Mouse (Mus musculus): ENCODE measurements around the gene Rbfox1. TPM values are rescaled to one million over a fixed set of nuclear protein-coding genes. Genes with fewer than 3 reads are reported as not detected.

The Rbfox1 gene
- polyA plus RNA-seq, 1 experiment, result 0.21 TPM

DNA sequence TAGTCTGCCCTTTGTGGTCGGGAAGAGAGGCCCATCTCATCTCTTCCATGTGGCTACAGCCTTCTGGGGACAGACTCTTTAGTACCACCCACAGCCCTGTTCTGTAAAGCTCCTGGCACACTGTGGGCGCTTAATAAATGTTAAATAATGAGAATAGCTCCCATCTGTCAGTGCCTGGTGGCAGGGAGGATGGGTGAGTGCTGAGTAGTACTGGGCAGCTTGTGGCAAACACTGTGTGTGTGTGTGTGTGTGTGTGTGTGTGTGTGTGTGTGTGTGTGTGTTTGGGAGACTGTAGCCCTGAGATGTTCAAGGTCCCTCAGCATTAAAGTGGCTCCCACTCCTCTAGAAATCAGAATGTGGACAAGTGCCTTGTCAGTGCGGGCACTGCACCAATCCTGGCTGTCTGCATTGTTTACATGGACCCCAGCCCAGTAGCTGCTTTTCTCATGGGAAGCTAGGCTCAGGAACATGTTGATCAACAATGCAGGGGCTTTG is 1196.0 kb downstream of the Rbfox1 start:
- no peaks in the 10 kb centered on the region for H3K27me3 ChIP-seq (replicated peaks)
- no peaks in the 10 kb centered on the region for H3K36me3 ChIP-seq (replicated peaks; ENCODE audit: low read length)
- peaks cover 10% of the 10 kb centered on the region; the same call in 1 of the 2 replicates for H3K9me3 ChIP-seq
- H3K4me1 ChIP-seq, result no peaks in the 10 kb centered on the region
- H3K4me3 ChIP-seq (replicated peaks), result no peak overlapping the region
- TF ChIP-seq FLI1 (IDR thresholded peaks at IDR 0.05; ENCODE audit: low read length), result no peak
- no peak for TF ChIP-seq GATA1 (IDR thresholded peaks at IDR 0.05; ENCODE audit: borderline replicate concordance, low read length)

DNA sequence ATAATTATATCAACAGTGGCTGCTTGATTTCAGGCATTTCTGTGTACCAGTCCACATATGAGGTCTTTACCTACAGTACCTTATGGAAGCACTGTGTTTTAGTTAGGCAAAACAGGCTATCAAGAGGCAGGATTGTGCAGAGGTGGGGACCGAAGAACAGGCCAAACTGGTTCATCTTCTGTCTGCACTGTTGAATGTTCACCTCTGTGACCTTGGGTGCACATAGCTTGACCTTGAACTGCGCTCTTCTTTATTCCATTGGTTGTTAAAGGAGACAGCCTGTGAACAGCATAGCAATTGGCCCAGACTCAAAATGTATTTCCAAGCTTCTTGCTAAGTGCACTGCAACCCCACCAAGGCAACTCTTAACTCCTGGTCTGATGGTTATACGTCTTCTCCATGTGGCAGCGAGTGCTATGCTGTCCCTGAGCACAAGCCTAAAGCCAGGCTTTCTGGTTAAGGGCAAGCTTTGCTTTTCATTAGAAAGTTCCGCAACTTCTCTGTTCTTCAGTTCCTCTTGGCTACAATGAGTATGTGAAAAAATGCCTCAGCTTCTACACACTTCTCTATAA is 1196.6 kb downstream of the Rbfox1 start:
- H3K36me3 ChIP-seq (replicated peaks; ENCODE audit: low read length), result no peaks in the 10 kb centered on the region

DNA sequence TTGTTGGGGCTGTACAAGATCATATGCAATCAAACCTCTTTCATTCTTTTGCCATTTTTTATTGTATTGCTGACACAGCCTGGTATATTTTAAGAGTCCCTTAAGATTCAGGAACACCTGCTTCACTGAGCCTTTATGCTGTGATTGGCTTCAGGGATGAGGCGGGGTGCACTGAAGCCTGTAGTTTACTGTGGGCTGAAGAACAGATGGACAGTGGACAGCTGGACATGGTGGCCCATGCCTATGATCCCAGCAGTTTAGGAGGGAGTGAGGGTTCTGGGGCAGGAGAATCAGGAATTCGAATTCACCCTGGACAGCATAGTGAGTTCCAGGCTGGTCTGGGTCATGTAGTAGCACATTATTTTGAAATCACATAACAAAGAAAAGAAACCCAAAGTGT is 1198.8 kb downstream of the Rbfox1 start:
- Histone ChIP-seq H3K4me1 (no peaks in the 10 kb centered on the region), H3K9me3 (peaks cover 12% of the 10 kb centered on the region), H3K4me3 (replicated peaks) (no peak overlapping the region), H3K36me3 (replicated peaks; ENCODE audit: low read length) (no peaks in the 10 kb centered on the region), H3K27me3 (replicated peaks) (no peaks in the 10 kb centered on the region)
- TF ChIP-seq FLI1 (IDR thresholded peaks at IDR 0.05; ENCODE audit: low read length) (no peak), GATA1 (IDR thresholded peaks at IDR 0.05; ENCODE audit: borderline replicate concordance, low read length) (no peak)

More for the DNA sequence above, 1196.6 kb downstream of the Rbfox1 start:
- Histone ChIP-seq H3K27me3 (replicated peaks) (no peaks in the 10 kb centered on the region), H3K4me1 (no peaks in the 10 kb centered on the region), H3K9me3 (peaks cover 10% of the 10 kb centered on the region; the same call in 1 of the 2 replicates), H3K4me3 (replicated peaks) (no peak overlapping the region)
- no peak for TF ChIP-seq FLI1 (IDR thresholded peaks at IDR 0.05; ENCODE audit: low read length)
- no peak for TF ChIP-seq GATA1 (IDR thresholded peaks at IDR 0.05; ENCODE audit: borderline replicate concordance, low read length)

DNA sequence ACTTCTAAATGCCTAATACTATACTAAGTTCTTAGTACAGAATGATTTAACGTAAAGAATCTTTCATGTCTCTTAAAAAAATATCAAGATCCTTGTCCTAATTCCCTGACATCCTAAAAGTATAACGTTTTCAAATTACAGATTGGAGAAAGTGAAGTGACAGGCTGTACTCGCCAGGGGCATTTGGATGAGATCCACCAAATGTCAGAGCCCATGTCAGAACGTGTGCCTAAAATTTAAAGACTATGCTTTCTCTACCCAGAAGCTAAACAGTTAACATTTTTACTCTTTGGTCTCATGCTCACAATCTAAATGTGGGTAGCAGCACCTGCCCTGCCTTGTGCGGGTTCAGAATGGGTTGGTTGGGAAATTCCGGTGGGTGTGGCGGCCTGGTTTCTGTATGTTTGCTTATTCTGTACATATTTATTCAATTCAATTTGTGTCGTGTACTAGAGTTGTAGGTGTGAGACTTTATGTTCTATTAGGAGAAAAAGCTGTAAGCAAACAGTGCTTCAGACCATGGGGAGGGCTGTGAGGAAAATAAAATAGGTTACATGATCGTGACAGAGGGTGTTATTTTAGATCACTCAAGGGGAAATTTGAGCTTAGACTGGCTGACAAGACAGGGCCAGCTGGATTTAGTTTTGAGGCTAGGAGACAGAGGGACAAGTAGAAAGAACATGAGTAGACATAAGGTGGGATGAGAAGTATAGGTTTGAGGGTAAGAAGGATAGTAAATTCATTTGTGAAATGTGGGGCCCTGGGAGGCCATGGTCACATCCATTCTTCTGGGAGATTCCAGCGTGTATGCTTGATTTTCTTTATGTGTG is 1203.7 kb downstream of the Rbfox1 start:
- Histone ChIP-seq H3K36me3 (replicated peaks; ENCODE audit: low read length) (no peaks in the 10 kb centered on the region), H3K9me3 (peaks cover 6% of the 10 kb centered on the region), H3K4me3 (replicated peaks) (no peak overlapping the region), H3K4me1 (no peaks in the 10 kb centered on the region), H3K27me3 (replicated peaks) (no peaks in the 10 kb centered on the region)
- TF ChIP-seq GATA1 (IDR thresholded peaks at IDR 0.05; ENCODE audit: borderline replicate concordance, low read length) (no peak), FLI1 (IDR thresholded peaks at IDR 0.05; ENCODE audit: low read length) (no peak)

DNA sequence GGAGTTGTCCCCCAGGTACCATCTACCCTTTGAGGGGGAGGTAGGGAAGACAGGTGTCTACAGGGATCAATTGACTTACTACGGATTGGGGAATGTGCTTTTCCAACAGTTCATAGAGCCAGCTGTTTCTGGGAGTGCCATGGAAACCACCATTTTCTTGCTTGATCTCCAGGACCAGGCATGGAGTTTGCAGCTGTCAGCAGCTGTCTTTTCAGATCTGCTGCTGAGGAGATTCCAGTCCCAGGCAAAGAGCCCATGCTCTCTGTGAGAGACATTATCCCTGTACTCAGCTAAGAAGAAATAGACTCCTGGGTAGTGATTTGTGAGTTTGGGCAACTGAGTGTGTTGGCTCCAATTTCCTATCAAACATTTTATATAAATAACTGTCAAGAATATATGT is 1204.3 kb downstream of the Rbfox1 start:
- no peak overlapping the region for H3K4me3 ChIP-seq (replicated peaks)
- no peaks in the 10 kb centered on the region for H3K36me3 ChIP-seq (replicated peaks; ENCODE audit: low read length)
- H3K4me1 ChIP-seq, result no peaks in the 10 kb centered on the region
- TF ChIP-seq FLI1 (IDR thresholded peaks at IDR 0.05; ENCODE audit: low read length), result no peak
- no peaks in the 10 kb centered on the region for H3K27me3 ChIP-seq (replicated peaks)
- peaks cover 9% of the 10 kb centered on the region for H3K9me3 ChIP-seq

DNA sequence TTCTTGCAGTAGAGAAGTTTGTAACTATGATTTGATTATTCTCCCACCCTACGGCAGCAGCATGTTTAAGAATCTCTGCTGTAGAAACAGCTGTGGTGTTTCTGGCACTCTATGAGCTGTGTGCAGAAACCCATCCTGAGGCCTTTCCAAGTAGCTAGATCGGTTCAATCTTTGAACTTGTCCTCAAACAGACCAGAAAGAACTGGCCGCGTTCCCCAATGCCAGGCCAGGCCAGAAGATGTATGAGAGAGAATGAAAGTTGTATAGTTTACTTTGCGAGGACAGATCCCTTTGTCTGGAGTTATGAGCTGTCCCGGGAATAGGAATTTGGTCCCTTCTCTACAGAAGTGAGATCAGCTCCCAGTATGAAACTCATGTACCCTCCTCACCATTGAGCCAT is 1205.0 kb downstream of the Rbfox1 start:
- Histone ChIP-seq H3K4me1 (no peaks in the 10 kb centered on the region), H3K27me3 (replicated peaks) (no peaks in the 10 kb centered on the region), H3K9me3 (peaks cover 10% of the 10 kb centered on the region), H3K36me3 (replicated peaks; ENCODE audit: low read length) (no peaks in the 10 kb centered on the region), H3K4me3 (replicated peaks) (no peak overlapping the region)
- TF ChIP-seq FLI1 (IDR thresholded peaks at IDR 0.05; ENCODE audit: low read length) (no peak), GATA1 (IDR thresholded peaks at IDR 0.05; ENCODE audit: borderline replicate concordance, low read length) (no peak)

DNA sequence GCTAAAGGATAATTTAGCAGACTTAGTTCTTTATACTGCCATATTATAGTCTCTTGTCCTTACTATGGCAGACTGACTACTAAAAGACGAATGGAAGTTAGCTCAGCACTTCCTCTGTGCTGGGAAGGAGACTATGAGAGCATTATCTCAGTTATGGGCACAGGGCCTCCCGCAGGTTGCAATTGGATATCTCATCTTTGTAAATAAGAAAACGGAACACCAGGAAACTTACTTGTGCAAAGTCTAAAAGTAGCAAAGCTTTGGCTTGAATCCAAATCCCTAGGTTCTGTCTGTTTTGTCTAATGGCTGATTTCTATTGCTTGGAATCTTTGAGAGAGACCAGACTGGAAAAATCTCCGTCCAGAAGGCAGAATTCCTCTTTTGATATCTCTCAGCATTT is 1207.7 kb downstream of the Rbfox1 start:
- H3K27me3 ChIP-seq (replicated peaks), result no peaks in the 10 kb centered on the region
- H3K9me3 ChIP-seq, result peaks cover 10% of the 10 kb centered on the region; the same call in 1 of the 2 replicates
- no peaks in the 10 kb centered on the region for H3K36me3 ChIP-seq (replicated peaks; ENCODE audit: low read length)
- no peaks in the 10 kb centered on the region for H3K4me1 ChIP-seq
- H3K4me3 ChIP-seq (replicated peaks), result no peak overlapping the region
- TF ChIP-seq FLI1 (IDR thresholded peaks at IDR 0.05; ENCODE audit: low read length) (no peak), GATA1 (IDR thresholded peaks at IDR 0.05; ENCODE audit: borderline replicate concordance, low read length) (no peak)

DNA sequence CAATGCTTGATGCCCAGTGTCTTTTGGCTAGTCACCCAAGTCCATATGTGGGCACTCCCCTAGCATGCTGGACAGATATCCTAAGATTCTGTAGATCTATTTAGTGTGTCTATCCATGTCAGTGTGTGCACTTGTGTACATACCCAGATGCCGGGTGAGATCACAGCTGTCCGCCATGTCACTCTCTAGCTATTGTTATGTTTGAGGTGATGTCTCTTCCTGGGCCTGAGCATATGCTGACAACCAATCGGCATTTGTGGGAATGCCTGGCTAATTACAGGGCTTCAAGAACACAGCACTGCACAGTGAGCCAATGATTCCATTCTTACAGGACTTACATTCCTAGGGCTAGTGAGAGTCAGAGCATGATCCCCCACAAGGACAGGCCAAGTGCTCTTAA is 1208.5 kb downstream of the Rbfox1 start:
- no peaks in the 10 kb centered on the region for H3K4me1 ChIP-seq
- no peaks in the 10 kb centered on the region for H3K36me3 ChIP-seq (replicated peaks; ENCODE audit: low read length)
- peaks cover 16% of the 10 kb centered on the region; the same call in 1 of the 2 replicates for H3K9me3 ChIP-seq
- no peak overlapping the region for H3K4me3 ChIP-seq (replicated peaks)
- no peaks in the 10 kb centered on the region for H3K27me3 ChIP-seq (replicated peaks)
- TF ChIP-seq GATA1 (IDR thresholded peaks at IDR 0.05; ENCODE audit: borderline replicate concordance, low read length) (no peak), FLI1 (IDR thresholded peaks at IDR 0.05; ENCODE audit: low read length) (no peak)

DNA sequence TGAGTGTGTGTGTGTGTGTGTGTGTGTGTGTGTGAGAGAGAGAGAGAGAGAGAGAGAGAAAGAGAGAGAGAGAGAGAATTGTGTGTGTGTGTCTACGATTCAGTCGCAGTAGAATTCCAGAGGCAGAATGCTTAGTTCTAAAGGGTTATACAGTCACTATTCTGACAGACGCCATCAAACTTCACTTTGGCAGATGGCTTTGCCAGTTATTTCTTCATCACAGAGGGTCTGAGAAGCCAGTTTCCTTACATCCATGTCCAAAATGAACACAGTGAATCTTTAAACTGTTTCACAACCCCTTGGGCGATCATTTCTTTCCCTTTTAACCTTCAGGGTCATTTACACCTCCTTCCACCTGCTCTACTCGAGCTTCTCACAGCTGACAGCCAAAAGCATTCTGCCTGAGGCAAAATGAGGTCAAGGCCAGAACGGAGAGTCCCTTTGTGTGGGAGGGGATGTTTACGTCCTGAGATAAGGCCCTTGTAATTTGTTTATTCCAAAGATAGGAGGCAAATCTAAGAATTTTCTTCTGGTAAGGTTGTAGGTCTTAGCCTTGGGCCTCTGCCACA is 1209.1 kb downstream of the Rbfox1 start:
- Histone ChIP-seq H3K4me3 (replicated peaks) (no peak overlapping the region), H3K36me3 (replicated peaks; ENCODE audit: low read length) (no peaks in the 10 kb centered on the region), H3K9me3 (peaks cover 16% of the 10 kb centered on the region; the same call in 1 of the 2 replicates), H3K4me1 (no peaks in the 10 kb centered on the region), H3K27me3 (replicated peaks) (no peaks in the 10 kb centered on the region)
- TF ChIP-seq FLI1 (IDR thresholded peaks at IDR 0.05; ENCODE audit: low read length) (no peak), GATA1 (IDR thresholded peaks at IDR 0.05; ENCODE audit: borderline replicate concordance, low read length) (no peak)

DNA sequence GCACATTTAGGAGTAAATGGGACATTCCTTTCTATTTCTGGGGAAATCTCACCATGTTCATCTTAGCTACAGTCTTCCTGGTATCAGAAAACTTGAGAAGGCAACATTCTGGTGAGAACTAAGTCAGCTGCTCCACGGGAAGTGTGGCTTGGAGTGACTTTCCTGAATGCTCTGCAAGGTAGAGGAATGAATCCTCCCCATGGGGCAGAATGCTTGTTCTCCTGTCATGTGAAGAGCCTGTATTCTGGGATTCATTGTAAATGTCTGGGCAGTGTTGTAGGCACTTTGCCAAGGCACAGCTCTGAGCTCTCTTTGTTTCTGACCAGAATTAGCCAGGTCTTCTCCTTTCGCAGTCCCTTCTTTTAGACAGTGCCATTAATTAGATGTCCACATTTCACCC is 1211.9 kb downstream of the Rbfox1 start:
- Histone ChIP-seq H3K9me3 (peaks cover 16% of the 10 kb centered on the region; the same call in 1 of the 2 replicates), H3K4me3 (replicated peaks) (no peak overlapping the region), H3K4me1 (no peaks in the 10 kb centered on the region), H3K27me3 (replicated peaks) (no peaks in the 10 kb centered on the region), H3K36me3 (replicated peaks; ENCODE audit: low read length) (no peaks in the 10 kb centered on the region)
- no peak for TF ChIP-seq FLI1 (IDR thresholded peaks at IDR 0.05; ENCODE audit: low read length)
- TF ChIP-seq GATA1 (IDR thresholded peaks at IDR 0.05; ENCODE audit: borderline replicate concordance, low read length), result no peak

Measured in megakaryocyte, embryonic 14.5 days (primary cell).